Comparison of ENCODE assay signal across 13 mouse cellular contexts in the genomic region with DNA sequence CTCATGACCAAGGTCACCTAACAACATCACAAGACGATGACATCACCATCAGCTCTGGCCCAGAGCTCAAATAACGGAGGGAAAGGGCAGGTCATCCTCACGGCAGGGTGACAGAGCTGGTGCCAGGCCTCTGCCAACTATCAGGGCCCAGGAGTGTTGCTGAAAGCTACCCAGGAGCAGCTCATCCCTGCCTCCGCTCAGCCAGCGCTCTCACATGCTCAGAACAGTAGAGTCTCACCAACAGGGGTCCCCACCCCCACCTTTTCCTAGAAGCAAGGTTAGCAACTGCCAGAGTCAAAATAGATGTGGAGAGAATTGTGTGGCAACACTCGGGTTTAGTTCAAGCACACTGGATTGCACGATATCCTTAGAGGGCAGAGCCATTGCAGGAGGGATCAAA. TPM values are rescaled to one million over a fixed set of nuclear protein-coding genes. Genes with fewer than 3 reads are reported as not detected.
A peak's percentile ranks its signal among the peaks of the same experiment; 100 is the strongest.
DNase-seq lines count a peak whose midpoint lies in the region; ATAC-seq lines count a peak whose summit lies in the region.
"Had no signal": no experiment of that assay in that cellular context is flagged by ENCODE, and none has a peak within 500 bp of the region (broad histone marks: within the 10 kb centered on the region; RNA-seq: fewer than 3 reads in every experiment).

No protein-coding gene starts in this region.

- peaks cover 38% of the 10 kb centered on the region for H3K36me3 ChIP-seq in forebrain, embryonic 12.5 days (replicated peaks)
- H3K36me3 ChIP-seq in forebrain, embryonic 10.5 days (replicated peaks), result peaks cover 47% of the 10 kb centered on the region
- peaks cover 25% of the 10 kb centered on the region for H3K36me3 ChIP-seq in heart, embryonic 14.5 days (ENCODE audit: control insufficient read depth, insufficient read depth, low read length)
- peaks cover 19% of the 10 kb centered on the region for H3K36me3 ChIP-seq in midbrain, embryonic 14.5 days (ENCODE audit: control insufficient read depth, insufficient read depth, low read length)

- no peak for DNase-seq in forebrain, embryonic 10.5 days (ENCODE audit: extremely low spot score, low spot score)
- DNase-seq in MN1 (ENCODE audit: low spot score), result peak; percentile 30
- peak; percentile 72 for DNase-seq in gastrocnemius, postnatal 25 days
- no peak for DNase-seq in layer of hippocampus, adult 18-20 months (ENCODE audit: low spot score in 2 of 2)
- DNase-seq in midbrain, embryonic 14.5 days, result no peak
- DNase-seq in left cerebral cortex, postnatal 25 days (ENCODE audit: low spot score in 2 of 2), result no peak
- DNase-seq: cerebellum, postnatal 25 days; lung, adult 18-20 months; right cerebral cortex, postnatal 14 days; thymus, adult 18-20 months had no signal

- intact Hi-C loops in left cerebral cortex, postnatal 25 days (cut with DNase I), result no loop called here

- H3K27me3 ChIP-seq in forebrain, embryonic 12.5 days, result no peaks in the 10 kb centered on the region
- no peaks in the 10 kb centered on the region for H3K27me3 ChIP-seq in forebrain, embryonic 10.5 days (ENCODE audit: poor library complexity, severe bottlenecking)
- peaks cover 13% of the 10 kb centered on the region for H3K27me3 ChIP-seq in heart, embryonic 14.5 days (ENCODE audit: control insufficient read depth, insufficient read depth, low read length)
- no peaks in the 10 kb centered on the region for H3K27me3 ChIP-seq in midbrain, embryonic 14.5 days (ENCODE audit: control insufficient read depth, insufficient read depth, low read length)

- H3K4me2 ChIP-seq in forebrain, embryonic 12.5 days, result no peak overlapping the region
- no peak overlapping the region for H3K4me2 ChIP-seq in heart, embryonic 14.5 days (ENCODE audit: low read length)
- H3K4me2 ChIP-seq in midbrain, embryonic 14.5 days (ENCODE audit: low read length), result no peak overlapping the region
- H3K4me2 ChIP-seq: hindbrain, embryonic 14.5 days had no signal

- ATAC-seq in forebrain, embryonic 12.5 days (ENCODE audit: low FRiP score), result no peak
- peak; percentile 45; the same call in 1 of the 2 replicates for ATAC-seq in heart, embryonic 14.5 days (ENCODE audit: insufficient number of reproducible peaks, insufficient read depth, low FRiP score, low read depth)
- no peak for ATAC-seq in midbrain, embryonic 14.5 days (ENCODE audit: low FRiP score, low TSS enrichment)

- no peak overlapping the region for H3K4me3 ChIP-seq in forebrain, embryonic 12.5 days (replicated peaks)
- H3K4me3 ChIP-seq in forebrain, embryonic 10.5 days, result no peak overlapping the region
- no peak overlapping the region for H3K4me3 ChIP-seq in heart, embryonic 14.5 days (ENCODE audit: control insufficient read depth in 1 of 2, insufficient read depth in 1 of 2, low read depth in 1 of 2, low read length in 2 of 2)
- H3K4me3 ChIP-seq in midbrain, embryonic 14.5 days (replicated peaks; ENCODE audit: low read depth, low read length), result no peak overlapping the region

- H3K27ac ChIP-seq in forebrain, embryonic 12.5 days, result no peak overlapping the region
- H3K27ac ChIP-seq in forebrain, embryonic 10.5 days, result no peak overlapping the region
- peak overlapping the region; percentile 28 to 56; a peak in 3 of 4 replicates for H3K27ac ChIP-seq in heart, embryonic 14.5 days (replicated peaks in 1 of 2; ENCODE audit: control insufficient read depth in 1 of 2, insufficient read depth in 1 of 2, low read depth in 2 of 2, low read length in 2 of 2)
- no peak overlapping the region for H3K27ac ChIP-seq in midbrain, embryonic 14.5 days (replicated peaks; ENCODE audit: low read depth, low read length)
- H3K27ac ChIP-seq: hindbrain, embryonic 14.5 days had no signal

- H3K4me1 ChIP-seq in forebrain, embryonic 12.5 days, result no peaks in the 10 kb centered on the region
- peaks cover 9% of the 10 kb centered on the region for H3K4me1 ChIP-seq in forebrain, embryonic 10.5 days
- peaks cover 8 to 19% of the 10 kb centered on the region in 2 experiments for H3K4me1 ChIP-seq in heart, embryonic 14.5 days (ENCODE audit: control insufficient read depth in 2 of 2, insufficient read depth in 2 of 2, low read length in 2 of 2)
- no peaks in the 10 kb centered on the region for H3K4me1 ChIP-seq in midbrain, embryonic 14.5 days (ENCODE audit: control insufficient read depth, insufficient read depth, low read length)

- 91% methylated on average over 7 of the region's 7 CpGs for WGBS in forebrain, embryonic 12.5 days
- 92% methylated on average over 7 of the region's 7 CpGs for WGBS in forebrain, embryonic 10.5 days
- WGBS in heart, embryonic 14.5 days, result 55% methylated on average over 7 of the region's 7 CpGs
- WGBS in midbrain, embryonic 14.5 days, result 90% methylated on average over 7 of the region's 7 CpGs

- no peaks in the 10 kb centered on the region for H3K9me3 ChIP-seq in forebrain, embryonic 12.5 days
- H3K9me3 ChIP-seq in forebrain, embryonic 10.5 days, result no peaks in the 10 kb centered on the region
- H3K9me3 ChIP-seq in heart, embryonic 14.5 days (ENCODE audit: control insufficient read depth, low read length), result no peaks in the 10 kb centered on the region
- H3K9me3 ChIP-seq in midbrain, embryonic 14.5 days (ENCODE audit: control insufficient read depth, low read length), result no peaks in the 10 kb centered on the region

- 0 out of 2 replicates have a peak overlapping the region, but pooled peaks have one; percentile 7 for H3K9ac ChIP-seq in forebrain, embryonic 12.5 days
- no peak overlapping the region; the same call in 1 of the 2 replicates for H3K9ac ChIP-seq in heart, embryonic 14.5 days (ENCODE audit: low read length)
- no peak overlapping the region for H3K9ac ChIP-seq in midbrain, embryonic 14.5 days (replicated peaks; ENCODE audit: low read length)
- H3K9ac ChIP-seq: hindbrain, embryonic 14.5 days had no signal

RNA-seq across cellular contexts. Expression of a gene that starts 12.5 kb away (rescaled TPM):
- 264 and 276 TPM in 2 replicates for polyA plus RNA-seq in forebrain, embryonic 12.5 days (2016; fragmentation: Nextera tagmentation; extraction: Ambion mirVana)
- polyA plus RNA-seq in forebrain, embryonic 10.5 days (2016; fragmentation: Nextera tagmentation; extraction: Ambion mirVana), result 433 and 450 TPM in 2 replicates
- total RNA-seq in gastrocnemius, postnatal 25 days (2021), result 10 to 100 TPM; 35.6 to 36.4 TPM
- 185 and 193 TPM in 2 replicates for polyA plus RNA-seq in heart, embryonic 14.5 days (2014; fragmentation: Nextera tagmentation; extraction: Ambion mirVana)
- 10 to 100 TPM; 32.6 to 40.6 TPM for total RNA-seq in layer of hippocampus, adult 18-20 months (2021)
- polyA plus RNA-seq in midbrain, embryonic 14.5 days (2014; fragmentation: Nextera tagmentation; extraction: Ambion mirVana), result 174 and 187 TPM in 2 replicates
- total RNA-seq in left cerebral cortex, postnatal 25 days (2021), result 10 to 100 TPM; 35.6 to 45.9 TPM

RNA-seq across cellular contexts. Expression of a gene that starts 12.6 kb away (rescaled TPM):
- polyA plus RNA-seq in forebrain, embryonic 12.5 days (2016; fragmentation: Nextera tagmentation; extraction: Ambion mirVana), result 24.4 and 26.7 TPM in 2 replicates
- 22.7 and 23.2 TPM in 2 replicates for polyA plus RNA-seq in forebrain, embryonic 10.5 days (2016; fragmentation: Nextera tagmentation; extraction: Ambion mirVana)
- 1 to 10 TPM; 6.4 to 6.9 TPM for total RNA-seq in gastrocnemius, postnatal 25 days (2021)
- 9.6 and 12.0 TPM in 2 replicates for polyA plus RNA-seq in heart, embryonic 14.5 days (2014; fragmentation: Nextera tagmentation; extraction: Ambion mirVana)
- total RNA-seq in layer of hippocampus, adult 18-20 months (2021), result 10 to 100 TPM; 11.8 to 14.6 TPM
- 16.9 and 18.1 TPM in 2 replicates for polyA plus RNA-seq in midbrain, embryonic 14.5 days (2014; fragmentation: Nextera tagmentation; extraction: Ambion mirVana)
- 10 to 100 TPM; 10.5 to 13.3 TPM for total RNA-seq in left cerebral cortex, postnatal 25 days (2021)

RNA-seq across cellular contexts. Expression of a gene that starts 54.8 kb away (rescaled TPM):
- 60.8 and 68.8 TPM in 2 replicates for polyA plus RNA-seq in forebrain, embryonic 12.5 days (2016; fragmentation: Nextera tagmentation; extraction: Ambion mirVana)
- 70.6 and 72.1 TPM in 2 replicates for polyA plus RNA-seq in forebrain, embryonic 10.5 days (2016; fragmentation: Nextera tagmentation; extraction: Ambion mirVana)
- 10 to 100 TPM; 22.7 to 39.4 TPM for total RNA-seq in gastrocnemius, postnatal 25 days (2021)
- 27.1 and 27.3 TPM in 2 replicates for polyA plus RNA-seq in heart, embryonic 14.5 days (2014; fragmentation: Nextera tagmentation; extraction: Ambion mirVana)
- 10 to 100 TPM; 25.9 to 27.4 TPM for total RNA-seq in layer of hippocampus, adult 18-20 months (2021)
- 44.3 and 51.8 TPM in 2 replicates for polyA plus RNA-seq in midbrain, embryonic 14.5 days (2014; fragmentation: Nextera tagmentation; extraction: Ambion mirVana)
- total RNA-seq in left cerebral cortex, postnatal 25 days (2021), result 10 to 100 TPM; 20.5 to 28.0 TPM

RNA-seq across cellular contexts. Expression of a gene that starts 54.9 kb away (rescaled TPM):
- 23.9 and 24.2 TPM in 2 replicates for polyA plus RNA-seq in forebrain, embryonic 12.5 days (2016; fragmentation: Nextera tagmentation; extraction: Ambion mirVana)
- 40.9 TPM in 2 replicates for polyA plus RNA-seq in forebrain, embryonic 10.5 days (2016; fragmentation: Nextera tagmentation; extraction: Ambion mirVana)
- 1 to 10 TPM; 8.6 to 8.7 TPM for total RNA-seq in gastrocnemius, postnatal 25 days (2021)
- 32.5 TPM in 2 replicates for polyA plus RNA-seq in heart, embryonic 14.5 days (2014; fragmentation: Nextera tagmentation; extraction: Ambion mirVana)
- total RNA-seq in layer of hippocampus, adult 18-20 months (2021), result 10 to 100 TPM; 19.9 to 21.6 TPM
- polyA plus RNA-seq in midbrain, embryonic 14.5 days (2014; fragmentation: Nextera tagmentation; extraction: Ambion mirVana), result 31.6 and 38.9 TPM in 2 replicates
- 10 to 100 TPM; 19.5 to 20.9 TPM for total RNA-seq in left cerebral cortex, postnatal 25 days (2021)

Comparison
In these comparisons a context has a peak if more than half of its experiments do, and no peak if none do; other contexts are left out.
1. H3K27ac ChIP-seq: peak in heart, embryonic 14.5 days (2 of 2); none in forebrain, embryonic 12.5 days (single experiment), forebrain, embryonic 10.5 days (single experiment) and midbrain, embryonic 14.5 days (single experiment).
2. DNase-seq: peak in MN1 (single experiment) and gastrocnemius, postnatal 25 days (single experiment); none in forebrain, embryonic 10.5 days (single experiment), layer of hippocampus, adult 18-20 months (0 of 2), midbrain, embryonic 14.5 days (single experiment) and left cerebral cortex, postnatal 25 days (0 of 2).